Mouse (Mus musculus): Measurements from ENCODE around the gene Trim23. TPM values are rescaled to one million over a fixed set of nuclear protein-coding genes. Genes with fewer than 3 reads are reported as not detected.
"Not testable (repeated sequence)": the region's sequence is repeated elsewhere in the genome, so short reads cannot be mapped to it uniquely, and the experiment has no call there.

The Trim23 gene
- polyA plus RNA-seq, 1 experiment from 2014 or later = 29.6 TPM

DNA sequence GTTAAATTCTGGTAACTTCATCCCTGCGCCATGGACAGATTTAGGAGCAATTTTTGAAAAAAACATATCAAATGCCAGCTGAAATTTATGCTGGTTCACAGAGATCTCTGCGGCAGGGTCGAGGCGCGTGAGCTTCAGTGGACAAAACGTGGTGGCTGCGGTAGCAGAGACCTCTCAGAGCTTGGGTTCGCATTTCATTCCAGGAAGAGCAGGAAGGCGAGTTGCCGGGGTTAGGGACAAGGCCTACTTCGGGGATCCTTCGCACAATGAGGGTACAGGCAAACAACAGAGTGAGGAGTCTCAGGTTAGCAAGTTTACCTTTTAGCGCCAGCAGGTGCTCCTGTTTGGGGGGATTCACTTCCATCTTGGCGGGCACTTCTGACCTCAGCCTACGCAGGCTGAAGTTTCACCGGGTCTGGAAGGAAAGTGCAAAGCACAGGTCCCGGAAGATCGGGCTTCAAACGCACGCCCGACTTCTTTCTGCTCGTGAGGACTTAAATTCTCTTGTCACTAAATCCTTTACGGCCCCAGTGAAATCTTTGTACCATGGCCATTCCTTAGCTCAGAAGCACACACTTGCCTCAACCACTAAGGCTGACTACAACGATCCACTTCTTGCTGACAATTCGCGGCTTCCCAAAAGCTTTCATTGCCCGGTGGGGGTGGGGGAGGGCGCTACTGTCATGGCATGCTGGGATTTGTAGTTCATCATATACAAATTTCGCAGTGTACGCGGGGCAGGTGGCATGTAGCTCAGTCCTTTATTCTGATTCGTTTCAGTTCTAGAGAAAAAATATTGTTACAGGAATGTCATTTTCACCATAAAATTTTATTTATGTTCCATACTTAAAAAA lies 574 bp upstream of the Trim23 start, which contains the start of gene Trappc13:
Gene Trappc13, minus strand, starts transcription at position 674 of the 854 bp plus-strand sequence.
- Histone ChIP-seq H3K4me3 (replicated peaks) (peak within 1 kb of the TSS; percentile 92), H3K4me2 (replicated peaks) (peak within 1 kb of the TSS; percentile 88), H3K9me3 (no peaks in the 10 kb centered on the region), H3K4me1 (replicated peaks) (peaks cover 19% of the 10 kb centered on the region), H3K9ac (replicated peaks) (peak within 1 kb of the TSS; percentile 94), H3K27me3 (no peaks in the 10 kb centered on the region), H3K36me3 (peaks cover 19% of the 10 kb centered on the region), H3K27ac (peak within 1 kb of the TSS; percentile 84)
- peak; percentile 95 for ATAC-seq
- 1% methylated on average over 32 of the region's 32 CpGs for WGBS

- no peaks in the 10 kb centered on the region for H3K9me3 ChIP-seq
- ATAC-seq = no peak
- peaks cover 20% of the 10 kb centered on the region for H3K36me3 ChIP-seq
- H3K27me3 ChIP-seq = no peaks in the 10 kb centered on the region
- H3K27ac ChIP-seq = no peak overlapping the region
- peaks cover 19% of the 10 kb centered on the region for H3K4me1 ChIP-seq (replicated peaks)
- 21% methylated on average over 13 of the region's 13 CpGs for WGBS
- peak overlapping the region; percentile 88 for H3K4me2 ChIP-seq (replicated peaks)
- peak overlapping the region; percentile 92 for H3K4me3 ChIP-seq (replicated peaks)
- peak overlapping the region; percentile 94 for H3K9ac ChIP-seq (replicated peaks)
Observed at GRCm38 (mm10) chr13:104179176-104179888, 735 bp downstream of the Trim23 start.

- no peak for ATAC-seq
- Histone ChIP-seq H3K27me3 (no peaks in the 10 kb centered on the region), H3K4me3 (replicated peaks) (no peak overlapping the region), H3K9ac (replicated peaks) (no peak overlapping the region), H3K4me2 (replicated peaks) (no peak overlapping the region), H3K36me3 (peaks cover 33% of the 10 kb centered on the region), H3K27ac (no peak overlapping the region), H3K9me3 (no peaks in the 10 kb centered on the region), H3K4me1 (replicated peaks) (no peaks in the 10 kb centered on the region)
- WGBS = 95% methylated on average over 4 of the region's 4 CpGs
Observed at GRCm38 (mm10) chr13:104187357-104187756, 8.8 kb downstream of the Trim23 start.

DNA sequence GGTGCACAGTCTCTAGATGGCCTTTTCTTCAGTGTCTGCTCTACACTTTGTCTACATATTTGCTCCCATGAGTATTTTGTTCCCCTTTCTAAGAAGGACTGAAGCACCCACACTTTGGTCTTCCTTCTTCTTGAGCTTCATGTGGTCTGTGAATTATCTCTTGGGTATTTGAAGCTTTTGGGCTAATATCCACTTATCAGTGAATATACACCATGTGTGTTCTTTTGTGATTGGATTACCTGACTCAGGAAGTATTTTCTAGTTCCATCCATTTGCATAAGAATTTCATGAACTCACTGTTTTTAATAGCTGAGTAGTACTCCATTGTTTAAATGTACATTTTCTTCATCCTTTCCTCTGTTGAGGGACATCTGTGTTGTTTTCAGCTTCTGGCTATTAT lies 17.3 kb downstream of the Trim23 start:
- not testable (repeated sequence) for H3K27ac ChIP-seq; H3K9ac ChIP-seq (replicated peaks); ATAC-seq; H3K4me2 ChIP-seq (replicated peaks); H3K4me1 ChIP-seq (replicated peaks); H3K4me3 ChIP-seq (replicated peaks); H3K27me3 ChIP-seq; H3K9me3 ChIP-seq
- peaks cover 46% of the 10 kb centered on the region for H3K36me3 ChIP-seq

GRCm38 (mm10) chr13:104204313-104204712 lies 25.7 kb downstream of the Trim23 start:
- Histone ChIP-seq H3K4me2 (replicated peaks) (no peak overlapping the region), H3K4me3 (replicated peaks) (no peak overlapping the region), H3K9me3 (no peaks in the 10 kb centered on the region), H3K36me3 (peaks cover 28% of the 10 kb centered on the region), H3K27ac (no peak overlapping the region), H3K4me1 (replicated peaks) (no peaks in the 10 kb centered on the region), H3K9ac (replicated peaks) (no peak overlapping the region), H3K27me3 (no peaks in the 10 kb centered on the region)
- 67% methylated on average over 1 of the region's 1 CpGs for WGBS
- no peak for ATAC-seq

DNA sequence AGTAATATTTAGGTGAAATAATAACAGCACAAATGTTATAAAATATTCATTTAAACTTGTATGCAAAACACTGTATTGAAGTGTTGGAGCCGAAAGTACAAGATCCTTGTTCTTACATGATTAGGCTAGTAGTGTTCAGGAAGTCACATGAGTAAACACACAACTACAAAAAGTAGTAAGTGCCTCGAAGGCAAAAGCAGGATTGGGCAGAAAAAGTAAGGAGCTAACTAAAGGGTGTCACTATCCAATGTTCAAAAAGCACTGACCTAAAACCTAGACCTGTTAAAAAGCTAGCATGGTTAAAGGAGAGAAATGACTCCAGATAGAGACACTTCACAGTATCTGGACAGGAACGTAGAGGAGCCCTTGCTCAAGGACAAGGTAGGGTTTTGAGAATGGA lies 48.9 kb downstream of the Trim23 start:
- ATAC-seq = no peak
- 0 out of 2 replicates have a peak, but pooled peaks cover 2% of the 10 kb centered on the region for H3K36me3 ChIP-seq
- WGBS = 73% methylated on average over 3 of the region's 3 CpGs
- H3K9ac ChIP-seq (replicated peaks) = peak overlapping the region; percentile 46; the same call in 1 of the 2 replicates
- no peaks in the 10 kb centered on the region for H3K9me3 ChIP-seq
- H3K27ac ChIP-seq = no peak overlapping the region
- peak overlapping the region; percentile 62 for H3K4me2 ChIP-seq (replicated peaks)
- no peaks in the 10 kb centered on the region for H3K27me3 ChIP-seq
- H3K4me1 ChIP-seq (replicated peaks) = peaks cover 17% of the 10 kb centered on the region
- peak overlapping the region; percentile 79 for H3K4me3 ChIP-seq (replicated peaks)

DNA sequence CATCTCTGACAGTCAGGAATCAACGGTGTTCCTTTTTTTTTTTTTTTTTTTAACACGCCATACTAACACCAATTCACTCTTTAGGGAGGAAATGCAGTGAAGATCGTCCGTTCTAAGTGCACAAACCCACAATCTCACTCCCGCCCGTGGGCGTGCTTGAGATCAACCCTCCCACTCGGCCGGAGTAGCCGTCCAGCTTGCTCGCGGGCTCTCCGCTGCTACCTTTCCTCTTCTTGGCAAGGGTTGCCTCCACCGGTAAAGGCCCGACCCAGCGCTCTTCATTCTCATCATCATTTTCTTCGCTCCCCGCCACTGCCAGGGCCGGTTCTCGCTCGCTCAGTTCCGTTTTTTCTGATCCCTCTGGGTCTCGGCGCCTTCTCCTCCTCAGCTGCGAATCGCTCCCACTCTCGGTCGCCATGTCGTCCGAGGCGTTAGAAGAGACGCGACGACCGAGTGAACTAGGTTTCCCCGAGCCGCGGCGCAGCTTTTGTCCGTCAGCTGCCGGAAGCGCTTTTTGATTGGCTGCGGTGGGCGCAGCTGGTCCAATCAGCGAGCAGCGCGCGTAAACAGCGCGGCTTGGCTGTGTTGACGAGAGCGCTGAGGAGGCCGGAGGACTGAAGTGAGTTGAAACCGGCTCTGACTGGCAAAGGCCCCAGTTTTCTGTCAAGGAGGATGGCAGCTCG lies 49.9 kb downstream of the Trim23 start, which contains the start of the genes Cenpk and Ppwd1:
Gene Cenpk, plus strand, starts transcription at position 228 of the 683 bp plus-strand sequence.
Gene Ppwd1, minus strand, starts transcription at position 460 of the 683 bp plus-strand sequence.
- under 1% methylated on average over 55 of the region's 55 CpGs for WGBS

DNA sequence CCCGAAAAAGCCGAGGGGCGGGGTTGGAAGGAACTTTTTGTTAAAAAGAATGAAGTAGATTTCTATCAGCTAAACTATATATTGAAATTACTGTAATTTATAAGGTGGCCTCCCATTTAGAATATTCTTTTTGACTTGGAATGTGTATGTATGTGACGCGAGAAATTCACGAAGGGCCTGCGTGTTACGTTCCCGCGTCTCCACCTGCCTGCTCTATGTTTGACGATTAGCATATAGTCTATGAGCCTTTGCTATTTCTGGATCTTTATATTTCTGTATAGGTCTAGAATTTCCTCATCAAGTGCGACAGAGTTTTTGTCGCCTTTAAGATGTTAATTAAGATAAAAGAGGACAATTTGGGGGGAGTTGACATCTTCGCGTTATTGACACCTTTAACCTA lies 50.6 kb downstream of the Trim23 start:
- H3K9me3 ChIP-seq = no peaks in the 10 kb centered on the region
- ATAC-seq = peak; percentile 55
- peak overlapping the region; percentile 79 for H3K4me3 ChIP-seq (replicated peaks)
- H3K27ac ChIP-seq = no peak overlapping the region
- H3K36me3 ChIP-seq = 0 out of 2 replicates have a peak, but pooled peaks cover 2% of the 10 kb centered on the region
- peaks cover 17% of the 10 kb centered on the region for H3K4me1 ChIP-seq (replicated peaks)
- peak overlapping the region; percentile 70 for H3K4me2 ChIP-seq (replicated peaks)
- WGBS = 7% methylated on average over 15 of the region's 15 CpGs
- H3K9ac ChIP-seq (replicated peaks) = peak overlapping the region; percentile 68
- H3K27me3 ChIP-seq = no peaks in the 10 kb centered on the region

More for the DNA sequence above, 49.9 kb downstream of the Trim23 start, which contains the start of the genes Cenpk and Ppwd1:
- ATAC-seq = peak; percentile 99
- Histone ChIP-seq H3K4me1 (replicated peaks) (peaks cover 17% of the 10 kb centered on the region), H3K27me3 (no peaks in the 10 kb centered on the region), H3K36me3 (0 out of 2 replicates have a peak, but pooled peaks cover 2% of the 10 kb centered on the region), H3K9ac (replicated peaks) (peak within 1 kb of the TSS; percentile 88), H3K9me3 (no peaks in the 10 kb centered on the region), H3K4me2 (replicated peaks) (peak within 1 kb of the TSS; percentile 70), H3K27ac (peak within 1 kb of the TSS; percentile 92), H3K4me3 (replicated peaks) (peak within 1 kb of the TSS; percentile 79)

Other genes with a start within 250 kb of the Trim23 start
- 40.6 and 42.1 TPM in 2 replicates for gene Nln, start 69.2 kb upstream of the Trim23 start, polyA plus RNA-seq (2015; fragmentation: Nextera tagmentation; extraction: Ambion mirVana)
- gene Sgtb, start 69.1 kb upstream of the Trim23 start, polyA plus RNA-seq (2015; fragmentation: Nextera tagmentation; extraction: Ambion mirVana) = 29.2 and 30.7 TPM in 2 replicates
- gene Trappc13, start 328 bp upstream of the Trim23 start, polyA plus RNA-seq (2015; fragmentation: Nextera tagmentation; extraction: Ambion mirVana) = 70.1 and 74.7 TPM in 2 replicates
- gene Cenpk, start 49.8 kb downstream of the Trim23 start, polyA plus RNA-seq (2015; fragmentation: Nextera tagmentation; extraction: Ambion mirVana) = 28.1 and 36.5 TPM in 2 replicates
- gene Ppwd1, start 50.0 kb downstream of the Trim23 start, polyA plus RNA-seq (2015; fragmentation: Nextera tagmentation; extraction: Ambion mirVana) = 9.1 and 10.1 TPM in 2 replicates
- gene Adamts6, start 109.0 kb downstream of the Trim23 start, polyA plus RNA-seq (2015; fragmentation: Nextera tagmentation; extraction: Ambion mirVana) = 1.9 TPM in 2 replicates